Mouse (Mus musculus) embryonic facial prominence, embryonic 12.5 days (tissue): ENCODE results near the gene Irf2bp2. TPM values are rescaled to one million over a fixed set of nuclear protein-coding genes. Genes with fewer than 3 reads are reported as not detected.
"Not testable (repeated sequence)": the region's sequence is repeated elsewhere in the genome, so short reads cannot be mapped to it uniquely, and the experiment has no call there.

ENCODE experiments used
- ATAC-seq: fragments of 200-750 bp; cut with Nextera tagmentation; 2 replicates; pipeline ENCODE4 v1.8.0; 2017; ENCODE audit not compliant: insufficient number of reproducible peaks, insufficient read depth, low FRiP score, low TSS enrichment
- H3K27ac ChIP-seq: fragments of 300-500 bp; sonication (generic); 2 replicates; pipeline ENCODE4 v1.5.1; 2016; ENCODE audit warnings: mild to moderate bottlenecking
- H3K27me3 ChIP-seq: fragments of 300-500 bp; sonication (generic); 2 replicates; pipeline ENCODE4 v1.6.1; 2016; ENCODE audit warnings: mild to moderate bottlenecking, moderate library complexity
- H3K36me3 ChIP-seq: fragments of 300-500 bp; sonication (generic); 2 replicates; pipeline ENCODE4 v1.6.1; 2016; ENCODE audit warnings: mild to moderate bottlenecking
- H3K4me1 ChIP-seq: fragments of 300-500 bp; sonication (generic); 2 replicates; pipeline ENCODE4 v1.6.1; 2016
- H3K4me2 ChIP-seq: fragments of 300-500 bp; sonication (generic); replicated peaks from 2 replicates; pipeline ENCODE4 v1.6.1; 2016; ENCODE audit warnings: mild to moderate bottlenecking, moderate library complexity
- H3K4me3 ChIP-seq: fragments of 300-500 bp; sonication (generic); 2 replicates; pipeline ENCODE4 v1.5.1; 2016; ENCODE audit warnings: mild to moderate bottlenecking
- H3K9ac ChIP-seq: fragments of 300-500 bp; sonication (generic); 2 replicates; pipeline ENCODE4 v1.6.1; 2016; ENCODE audit warnings: mild to moderate bottlenecking, moderate library complexity
- H3K9me3 ChIP-seq: fragments of 300-500 bp; sonication (generic); 2 replicates; pipeline ENCODE4 v1.6.1; 2016; ENCODE audit warnings: mild to moderate bottlenecking, moderate library complexity
- WGBS: fragments of 180-500 bp; shearing (Covaris S2); methylation state at CpG from one replicate; pipeline ENCODE4 v1.1.7; 2016; 5-methylcytosine and 5-hydroxymethylcytosine counted together
- polyA plus RNA-seq: library from polyadenylated mRNA; unstranded; fragments of >200 nt; fragmentation: Nextera tagmentation; extraction: Ambion mirVana; gene quantifications from 2 replicates; pipeline ENCODE4 v1.2.1, GENCODE M21; 2016

Gene Irf2bp2
- polyA plus RNA-seq, 1 experiment from 2014 or later: 12.0 TPM

GRCm38 (mm10) chr8:126601325-126601724 lies 7.5 kb upstream of the Irf2bp2 start:
- H3K4me1 ChIP-seq: peaks cover 51% of the 10 kb centered on the region
- H3K36me3 ChIP-seq: no peaks in the 10 kb centered on the region
- no peak overlapping the region for H3K9ac ChIP-seq
- no peak for ATAC-seq
- H3K9me3 ChIP-seq: no peaks in the 10 kb centered on the region
- peak overlapping the region; percentile 78 for H3K27ac ChIP-seq
- H3K27me3 ChIP-seq: no peaks in the 10 kb centered on the region
- WGBS: 25% methylated on average over 5 of the region's 5 CpGs
- H3K4me3 ChIP-seq: no peak overlapping the region
- H3K4me2 ChIP-seq: no peak overlapping the region

- Histone ChIP-seq H3K4me3 (no peak overlapping the region), H3K27me3 (no peaks in the 10 kb centered on the region), H3K9me3 (no peaks in the 10 kb centered on the region), H3K36me3 (no peaks in the 10 kb centered on the region), H3K4me2 (no peak overlapping the region), H3K9ac (no peak overlapping the region), H3K4me1 (peaks cover 53% of the 10 kb centered on the region), H3K27ac (peak overlapping the region; percentile 78)
- WGBS: 4% methylated on average over 7 of the region's 7 CpGs
- ATAC-seq: no peak
These were observed 7.0 kb upstream of the Irf2bp2 start for GRCm38 (mm10) chr8:126600816-126601243.

GRCm38 (mm10) chr8:126600388-126600787 lies 6.6 kb upstream of the Irf2bp2 start:
- not testable (repeated sequence) for H3K9me3 ChIP-seq, ATAC-seq, H3K36me3 ChIP-seq, H3K4me2 ChIP-seq, H3K9ac ChIP-seq, H3K4me3 ChIP-seq, H3K27me3 ChIP-seq
- 84% methylated on average over 6 of the region's 6 CpGs for WGBS
- H3K27ac ChIP-seq: peak overlapping the region; percentile 78
- peaks cover 57% of the 10 kb centered on the region for H3K4me1 ChIP-seq

- peaks cover 66% of the 10 kb centered on the region for H3K4me1 ChIP-seq
- no peaks in the 10 kb centered on the region for H3K27me3 ChIP-seq
- WGBS: 79% methylated on average over 4 of the region's 4 CpGs
- ATAC-seq: no peak
- no peak overlapping the region for H3K4me3 ChIP-seq
- no peak overlapping the region for H3K9ac ChIP-seq
- no peaks in the 10 kb centered on the region for H3K9me3 ChIP-seq
- no peaks in the 10 kb centered on the region for H3K36me3 ChIP-seq
- no peak overlapping the region for H3K27ac ChIP-seq
- H3K4me2 ChIP-seq: no peak overlapping the region
These were observed 5.5 kb upstream of the Irf2bp2 start for GRCm38 (mm10) chr8:126599297-126599696.

GRCm38 (mm10) chr8:126598218-126598617 lies 4.4 kb upstream of the Irf2bp2 start:
- ATAC-seq: no peak
- H3K4me1 ChIP-seq: peaks cover 58% of the 10 kb centered on the region
- no peak overlapping the region for H3K27ac ChIP-seq
- no peak overlapping the region for H3K4me2 ChIP-seq
- H3K27me3 ChIP-seq: no peaks in the 10 kb centered on the region
- WGBS: 75% methylated on average over 12 of the region's 12 CpGs
- no peaks in the 10 kb centered on the region for H3K36me3 ChIP-seq
- no peak overlapping the region for H3K9ac ChIP-seq
- no peak overlapping the region for H3K4me3 ChIP-seq
- H3K9me3 ChIP-seq: no peaks in the 10 kb centered on the region

- Histone ChIP-seq H3K36me3 (no peaks in the 10 kb centered on the region), H3K9me3 (no peaks in the 10 kb centered on the region), H3K4me2 (peak overlapping the region; percentile 81), H3K27ac (peak overlapping the region; percentile 100), H3K27me3 (no peaks in the 10 kb centered on the region), H3K4me3 (no peak overlapping the region), H3K9ac (peak overlapping the region; percentile 12; the same call in 1 of the 2 replicates), H3K4me1 (peaks cover 46% of the 10 kb centered on the region)
- no peak for ATAC-seq
- 75% methylated on average over 5 of the region's 5 CpGs for WGBS
These were observed 2.9 kb upstream of the Irf2bp2 start for GRCm38 (mm10) chr8:126596721-126597120.

- WGBS: 2% methylated on average over 12 of the region's 12 CpGs
- Histone ChIP-seq H3K4me3 (peak overlapping the region; percentile 54; the same call in 1 of the 2 replicates), H3K27me3 (no peaks in the 10 kb centered on the region), H3K9me3 (no peaks in the 10 kb centered on the region), H3K4me2 (peak overlapping the region; percentile 81), H3K36me3 (peaks cover 5% of the 10 kb centered on the region; the same call in 1 of the 2 replicates), H3K27ac (peak overlapping the region; percentile 100), H3K4me1 (peaks cover 45% of the 10 kb centered on the region), H3K9ac (peak overlapping the region; percentile 93)
- ATAC-seq: peak; percentile 26; the same call in 1 of the 2 replicates
These were observed 2.4 kb upstream of the Irf2bp2 start for GRCm38 (mm10) chr8:126596097-126596634.

- Histone ChIP-seq H3K27me3 (no peaks in the 10 kb centered on the region), H3K36me3 (peaks cover 7% of the 10 kb centered on the region; the same call in 1 of the 2 replicates), H3K4me2 (peak overlapping the region; percentile 81), H3K4me3 (peak overlapping the region; percentile 54), H3K4me1 (peaks cover 40% of the 10 kb centered on the region), H3K9me3 (no peaks in the 10 kb centered on the region), H3K9ac (peak overlapping the region; percentile 93), H3K27ac (peak overlapping the region; percentile 100)
- 18% methylated on average over 16 of the region's 16 CpGs for WGBS
- no peak for ATAC-seq
These were observed 1.6 kb upstream of the Irf2bp2 start for GRCm38 (mm10) chr8:126595204-126596061.

GRCm38 (mm10) chr8:126594481-126595000 lies 755 bp upstream of the Irf2bp2 start:
- H3K27me3 ChIP-seq: no peaks in the 10 kb centered on the region
- H3K4me1 ChIP-seq: peaks cover 47% of the 10 kb centered on the region
- ATAC-seq: peak; percentile 92
- peak overlapping the region; percentile 54 for H3K4me3 ChIP-seq
- H3K27ac ChIP-seq: peak overlapping the region; percentile 100
- peak overlapping the region; percentile 81 for H3K4me2 ChIP-seq
- H3K36me3 ChIP-seq: peaks cover 14% of the 10 kb centered on the region; the same call in 1 of the 2 replicates
- no peaks in the 10 kb centered on the region for H3K9me3 ChIP-seq
- 1% methylated on average over 48 of the region's 48 CpGs for WGBS
- H3K9ac ChIP-seq: peak overlapping the region; percentile 93

- H3K4me1 ChIP-seq: peaks cover 56% of the 10 kb centered on the region
- under 1% methylated on average over 104 of the region's 113 CpGs for WGBS
These were observed 815 bp downstream of the Irf2bp2 start for GRCm38 (mm10) chr8:126592771-126593571.

GRCm38 (mm10) chr8:126592381-126592770 lies 1.4 kb downstream of the Irf2bp2 start:
- peak overlapping the region; percentile 100 for H3K27ac ChIP-seq
- ATAC-seq: no peak
- H3K36me3 ChIP-seq: peaks cover 14% of the 10 kb centered on the region; the same call in 1 of the 2 replicates
- peak overlapping the region; percentile 100 for H3K9ac ChIP-seq
- WGBS: under 1% methylated on average over 44 of the region's 45 CpGs
- H3K9me3 ChIP-seq: no peaks in the 10 kb centered on the region
- H3K4me2 ChIP-seq: peak overlapping the region; percentile 99
- H3K27me3 ChIP-seq: no peaks in the 10 kb centered on the region
- peaks cover 56% of the 10 kb centered on the region for H3K4me1 ChIP-seq
- H3K4me3 ChIP-seq: peak overlapping the region; percentile 100

More at GRCm38 (mm10) chr8:126592771-126593571, 815 bp downstream of the Irf2bp2 start:
- H3K4me3 ChIP-seq: peak overlapping the region; percentile 100
- H3K9ac ChIP-seq: peak overlapping the region; percentile 100
- H3K4me2 ChIP-seq: peak overlapping the region; percentile 99
- no peaks in the 10 kb centered on the region for H3K9me3 ChIP-seq
- H3K27ac ChIP-seq: peak overlapping the region; percentile 100
- H3K36me3 ChIP-seq: peaks cover 14% of the 10 kb centered on the region; the same call in 1 of the 2 replicates
- no peaks in the 10 kb centered on the region for H3K27me3 ChIP-seq
- ATAC-seq: no peak
